Mouse (Mus musculus) embryo, embryonic 11 days (tissue): ENCODE measurements around the gene Celsr1.
A peak's percentile ranks its signal among the peaks of the same experiment; 100 is the strongest.

ENCODE experiments used
- DNase-seq: peaks from one replicate; pipeline ENCODE4 v3.0.0-alpha.2; 2015

Gene Celsr1

GRCm38 (mm10) chr15:86034021-86034523 lies 495 bp upstream of the Celsr1 start:
- DNase-seq, result peak; percentile 90

- DNase-seq, result peak; percentile 78
Observed at GRCm38 (mm10) chr15:86032811-86033190, 776 bp downstream of the Celsr1 start.

GRCm38 (mm10) chr15:86029981-86030380 lies 3.6 kb downstream of the Celsr1 start:
- no peak for DNase-seq

GRCm38 (mm10) chr15:86027871-86028270 lies 5.7 kb downstream of the Celsr1 start:
- no peak for DNase-seq

- DNase-seq, result no peak
Observed at GRCm38 (mm10) chr15:86021971-86022370, 11.6 kb downstream of the Celsr1 start.

GRCm38 (mm10) chr15:86021301-86021700 lies 12.3 kb downstream of the Celsr1 start:
- no peak for DNase-seq

- no peak for DNase-seq
Observed at GRCm38 (mm10) chr15:86020008-86020407, 13.6 kb downstream of the Celsr1 start.

GRCm38 (mm10) chr15:86018753-86019512 lies 14.6 kb downstream of the Celsr1 start:
- DNase-seq, result no peak

GRCm38 (mm10) chr15:86017336-86017735 lies 16.2 kb downstream of the Celsr1 start:
- no peak for DNase-seq

GRCm38 (mm10) chr15:86015860-86016541 lies 17.6 kb downstream of the Celsr1 start:
- no peak for DNase-seq

- DNase-seq, result no peak
Observed at GRCm38 (mm10) chr15:86015026-86015425, 18.6 kb downstream of the Celsr1 start.

- DNase-seq, result no peak
Observed at GRCm38 (mm10) chr15:86013656-86014055, 19.9 kb downstream of the Celsr1 start.

GRCm38 (mm10) chr15:86013130-86013529 lies 20.4 kb downstream of the Celsr1 start:
- DNase-seq, result no peak

GRCm38 (mm10) chr15:86007690-86008121 lies 25.9 kb downstream of the Celsr1 start:
- peak; percentile 62 for DNase-seq

- DNase-seq, result peak; percentile 87
Observed at GRCm38 (mm10) chr15:86005691-86006525, 27.7 kb downstream of the Celsr1 start.

- DNase-seq, result no peak
Observed at GRCm38 (mm10) chr15:86004048-86004447, 29.5 kb downstream of the Celsr1 start.

- no peak for DNase-seq
Observed at GRCm38 (mm10) chr15:86000706-86001292, 32.8 kb downstream of the Celsr1 start.

GRCm38 (mm10) chr15:85998525-85999230 lies 34.9 kb downstream of the Celsr1 start:
- DNase-seq, result no peak

- no peak for DNase-seq
Observed at GRCm38 (mm10) chr15:85996031-85996765, 37.4 kb downstream of the Celsr1 start.

- no peak for DNase-seq
Observed at GRCm38 (mm10) chr15:85994906-85995608, 38.5 kb downstream of the Celsr1 start.
